Mouse (Mus musculus) A20 (cell line): Measurements from ENCODE around the gene Gprin2.

Experiments
- DNase-seq: peaks from one replicate; pipeline ENCODE4 v3.0.0-alpha.2; 2011; ENCODE audit warnings: low read depth, low spot score

The Gprin2 gene

DNA sequence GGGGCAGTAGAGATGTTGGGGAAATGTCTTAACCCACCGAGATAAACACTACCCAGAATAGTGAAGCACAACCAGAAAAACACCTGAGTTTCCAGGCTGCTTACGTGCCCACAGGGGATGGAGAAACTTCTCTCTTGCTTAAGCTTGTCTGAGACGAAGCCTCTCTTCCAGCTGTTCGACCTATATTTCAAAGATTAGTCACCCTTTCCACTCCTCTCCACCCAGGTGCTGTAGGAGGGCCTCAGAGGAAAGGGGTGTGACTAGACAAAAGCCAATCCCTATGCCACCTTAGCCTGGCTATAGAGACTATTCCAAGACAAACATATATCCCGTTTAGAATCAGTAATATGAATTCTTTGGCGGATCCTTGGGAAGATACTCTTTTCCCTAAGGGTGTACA is 6.5 kb upstream of the Gprin2 start:
- no peak for DNase-seq

DNA sequence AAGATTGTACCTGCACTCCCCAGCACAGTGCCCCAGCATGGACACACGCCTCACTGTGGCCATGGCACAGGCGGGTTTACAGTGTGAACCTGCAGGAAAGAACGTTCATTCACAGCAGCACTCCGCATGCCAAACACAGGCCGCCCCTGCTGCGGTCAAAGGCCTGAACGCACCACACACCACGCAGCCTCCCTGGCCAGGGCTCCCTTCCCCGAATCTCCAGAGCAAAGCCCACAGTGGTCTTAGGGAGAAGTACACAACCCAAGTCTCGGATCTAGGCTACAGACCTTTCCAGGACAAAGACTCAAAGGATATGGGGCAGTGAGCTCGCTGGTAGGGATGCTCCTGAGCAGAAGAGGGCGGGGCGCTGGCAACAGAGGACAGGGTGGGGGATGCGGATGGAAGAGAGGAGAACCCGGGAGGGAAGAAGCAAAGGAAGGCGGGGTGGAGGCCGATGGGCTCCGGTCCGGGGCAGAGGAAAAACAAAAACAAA is 669 bp downstream of the Gprin2 start:
- no peak for DNase-seq

DNA sequence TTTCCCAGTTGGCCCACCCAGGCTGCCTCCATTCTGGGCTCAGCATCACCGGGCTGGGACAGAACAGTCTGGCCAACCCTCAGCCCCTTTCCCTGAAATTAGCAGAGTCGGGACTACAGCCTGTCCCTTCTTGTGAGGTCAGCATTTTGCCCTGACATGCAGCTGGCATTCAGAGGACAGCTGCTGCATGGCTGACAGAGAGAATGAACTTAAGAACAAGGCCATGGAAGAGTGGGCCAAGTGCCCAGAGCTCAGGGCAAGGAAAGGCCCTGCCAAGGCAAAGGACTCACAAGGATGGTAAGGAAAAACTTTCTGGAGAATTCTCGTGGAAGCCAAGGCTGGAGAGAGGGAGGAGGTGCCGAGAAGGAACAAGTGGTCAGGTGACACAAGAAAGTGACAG is 4.7 kb downstream of the Gprin2 start:
- no peak for DNase-seq

GRCm38 (mm10) chr14:34195466-34195865 is 6.0 kb downstream of the Gprin2 start:
- no peak for DNase-seq

DNA sequence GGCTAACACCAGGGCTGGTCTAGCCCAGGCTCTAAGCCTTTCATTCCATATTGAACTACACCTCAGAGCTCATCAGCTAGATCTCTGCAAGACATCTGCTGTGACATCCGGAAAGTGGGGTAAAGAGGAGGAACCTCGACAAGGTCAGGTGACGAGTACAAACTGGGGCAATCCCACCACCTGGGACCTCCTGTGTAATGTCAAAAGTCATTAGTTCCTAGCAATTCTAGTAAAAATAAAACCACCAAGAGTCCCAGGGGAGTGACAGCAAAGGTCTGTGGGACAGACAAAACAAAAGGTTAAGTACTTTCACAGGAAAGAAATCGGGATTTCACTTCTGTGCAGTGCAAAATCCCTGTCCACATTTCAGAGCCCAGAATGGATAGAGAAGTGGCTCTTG is 7.6 kb downstream of the Gprin2 start:
- DNase-seq, result peak; percentile 74

- peak; percentile 4 for DNase-seq
These were observed 11.1 kb downstream of the Gprin2 start for GRCm38 (mm10) chr14:34190361-34190760.

- peak; percentile 79 for DNase-seq
These were observed 12.8 kb downstream of the Gprin2 start for GRCm38 (mm10) chr14:34188629-34189028.

GRCm38 (mm10) chr14:34183101-34183500 is 18.4 kb downstream of the Gprin2 start:
- no peak for DNase-seq

- no peak for DNase-seq
These were observed 22.1 kb downstream of the Gprin2 start for GRCm38 (mm10) chr14:34179351-34179750.

GRCm38 (mm10) chr14:34171107-34171506 is 30.3 kb downstream of the Gprin2 start:
- no peak for DNase-seq

DNA sequence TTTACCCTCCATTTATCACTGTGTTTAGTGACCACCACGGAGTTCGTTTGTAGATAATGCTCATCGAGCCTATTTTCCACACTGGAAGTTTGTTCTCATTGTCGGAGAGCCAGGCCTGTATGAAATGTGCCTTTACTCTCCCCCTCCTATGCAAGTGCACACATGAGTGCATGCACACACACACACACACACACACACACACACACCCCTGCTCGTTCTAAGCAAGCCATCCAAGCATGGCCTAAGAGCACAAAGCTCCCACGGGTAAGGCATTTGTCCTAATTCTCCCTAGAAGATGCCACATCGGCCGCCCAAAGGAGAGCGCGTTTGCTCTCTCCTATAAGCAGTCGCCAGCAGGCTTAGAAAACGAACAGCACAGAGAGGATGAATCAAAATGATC is 45.7 kb downstream of the Gprin2 start:
- DNase-seq, result no peak

- DNase-seq, result peak; percentile 69
These were observed 46.7 kb downstream of the Gprin2 start for GRCm38 (mm10) chr14:34154601-34155337.

- DNase-seq, result peak; percentile 43
These were observed 49.1 kb downstream of the Gprin2 start, which contains the start of gene Npy4r for GRCm38 (mm10) chr14:34152342-34152741. TSS of gene Npy4r (minus strand) at chr14:34152489.

- DNase-seq, result no peak
These were observed 58.5 kb downstream of the Gprin2 start for GRCm38 (mm10) chr14:34142915-34143314.

GRCm38 (mm10) chr14:34142316-34142715 is 59.1 kb downstream of the Gprin2 start:
- no peak for DNase-seq

DNA sequence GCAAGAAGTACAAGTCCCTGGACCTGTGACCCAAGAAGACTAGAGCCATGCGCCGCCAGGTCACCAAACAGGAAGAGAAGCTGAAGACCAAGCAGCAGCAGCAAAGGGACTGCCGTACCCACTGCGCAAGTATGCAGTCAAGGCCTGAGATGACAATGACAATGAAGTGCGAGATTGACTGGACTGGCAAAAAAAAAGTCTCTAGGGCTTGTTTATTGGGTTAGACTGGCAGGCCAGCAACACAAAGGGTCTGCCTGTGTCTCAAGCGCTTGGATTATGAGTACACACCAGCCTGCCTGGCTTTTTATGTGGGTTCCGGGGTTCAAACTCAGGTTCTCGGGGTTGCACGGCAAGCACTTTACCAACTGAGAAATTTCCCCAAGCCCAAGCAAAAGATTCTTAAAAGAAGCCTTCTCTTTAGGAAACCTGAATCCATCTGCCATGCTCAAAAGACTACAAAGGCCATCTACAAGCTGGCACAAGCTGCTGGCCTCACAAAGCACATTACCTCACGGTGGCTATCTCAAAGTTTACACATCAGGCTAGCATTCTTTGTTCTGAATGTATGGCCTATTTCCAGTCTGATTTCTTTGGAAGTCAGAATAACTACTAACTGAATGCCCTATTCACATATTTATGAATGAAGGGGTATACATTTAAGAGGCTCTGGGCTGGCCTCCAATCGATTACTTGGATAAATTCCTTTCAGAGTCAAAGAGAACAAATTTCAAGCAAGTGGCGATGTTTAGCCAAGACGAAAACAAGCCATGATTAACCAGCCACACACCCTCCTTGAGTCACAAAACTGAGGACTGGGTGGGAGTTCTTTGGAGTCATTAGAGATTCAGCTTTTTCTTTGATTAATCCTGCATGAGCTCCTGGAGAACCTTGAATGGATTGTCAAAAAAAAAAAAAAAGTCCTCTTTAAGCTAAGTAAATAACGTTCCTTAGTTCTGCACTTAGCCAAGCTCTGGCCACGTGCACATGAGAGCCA is 61.5 kb downstream of the Gprin2 start:
- DNase-seq, result no peak
